Mouse (Mus musculus) right cerebral cortex, postnatal 14 days (tissue): ENCODE data around the gene Sh2b3.
A peak's percentile ranks its signal among the peaks of the same experiment; 100 is the strongest.

Experiments used
- DNase-seq: peaks from one replicate; pipeline ENCODE4 v3.0.0; 2022

Gene Sh2b3

DNA sequence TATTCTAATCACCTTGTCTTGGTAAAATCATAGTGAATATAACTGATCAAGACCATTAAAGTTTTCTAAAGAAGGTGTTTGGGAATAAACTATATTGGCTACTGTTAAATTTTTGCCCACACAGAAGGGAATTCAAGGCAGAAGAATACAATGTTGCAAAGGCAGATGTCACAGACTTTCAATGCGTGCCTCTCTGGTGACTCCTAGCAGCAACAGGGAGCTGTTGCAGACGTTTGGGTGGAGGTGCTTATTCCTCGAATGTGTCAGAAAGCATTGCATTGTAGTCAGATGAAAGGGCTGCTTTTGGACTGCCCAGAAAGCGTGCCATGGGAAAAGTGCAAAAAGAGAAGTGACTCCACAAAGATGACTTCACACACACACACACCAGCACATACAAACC is 55.0 kb downstream of the Sh2b3 start:
- DNase-seq, result no peak

DNA sequence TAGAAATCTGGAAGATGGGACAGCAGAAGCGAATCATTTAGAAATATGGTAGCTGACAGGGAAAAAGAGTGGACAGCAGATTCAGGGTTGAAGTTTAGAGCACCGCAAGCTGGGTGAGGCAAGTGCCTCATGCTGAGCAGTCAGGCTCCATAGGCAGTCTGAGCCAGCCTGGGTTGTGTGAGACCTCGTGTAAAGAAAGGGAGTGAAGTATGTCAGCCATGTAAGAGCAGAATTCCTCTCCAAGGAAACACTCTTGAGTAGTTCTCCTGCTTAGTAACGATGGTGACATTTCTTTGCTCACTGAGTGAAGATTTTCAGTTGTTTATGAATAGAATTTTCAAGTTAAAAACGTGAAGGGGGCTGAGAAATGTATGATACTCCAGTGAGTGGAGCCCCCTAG is 57.3 kb downstream of the Sh2b3 start:
- no peak for DNase-seq

GRCm38 (mm10) chr5:121778485-121779119 is 58.8 kb downstream of the Sh2b3 start:
- peak; percentile 68 for DNase-seq

DNA sequence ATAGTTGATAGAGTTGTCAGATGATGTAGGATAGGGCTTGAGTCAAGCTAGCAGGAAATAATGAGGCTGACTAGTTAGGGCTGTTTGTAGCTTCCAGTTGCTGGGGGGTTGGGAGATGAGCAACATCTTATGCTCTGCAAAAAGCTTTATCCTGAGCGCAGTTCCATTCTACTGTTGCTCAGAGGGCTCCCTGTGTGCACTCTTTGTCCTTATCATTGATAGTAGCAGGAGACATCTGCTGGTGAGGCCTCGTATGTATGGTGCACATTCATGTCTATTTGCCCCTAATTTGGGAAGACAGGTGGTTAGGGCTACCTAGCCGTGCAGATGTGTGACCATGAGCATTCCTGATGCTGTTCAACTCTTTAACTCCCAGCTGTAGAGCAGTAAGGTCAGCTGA is 65.8 kb downstream of the Sh2b3 start:
- DNase-seq, result no peak

GRCm38 (mm10) chr5:121769827-121770226 is 67.6 kb downstream of the Sh2b3 start:
- DNase-seq, result no peak

DNA sequence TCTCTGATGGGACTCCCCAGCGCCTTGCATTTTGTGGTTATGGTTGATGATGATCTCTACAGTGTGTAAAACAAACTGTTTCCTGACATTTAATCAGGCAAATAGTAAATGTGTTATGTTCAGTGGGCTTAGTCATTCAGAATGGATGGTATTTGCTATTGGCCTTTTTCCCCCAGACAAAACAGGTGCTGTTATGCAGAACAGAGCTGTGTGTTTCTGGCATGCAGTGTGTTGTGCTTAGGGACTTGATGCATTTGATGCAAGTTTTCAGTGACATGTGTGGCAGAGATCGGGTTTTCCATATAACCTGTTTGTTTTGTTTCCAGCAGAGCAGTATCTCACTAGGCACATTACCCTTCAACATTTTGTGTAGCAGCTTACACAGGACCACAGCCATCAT is 69.9 kb downstream of the Sh2b3 start:
- no peak for DNase-seq

- no peak for DNase-seq
Measured at GRCm38 (mm10) chr5:121766038-121766773, 71.2 kb downstream of the Sh2b3 start.
